Mouse (Mus musculus) kidney, embryonic 16.5 days (tissue): ENCODE data around the gene Alg12. TPM values are rescaled to one million over a fixed set of nuclear protein-coding genes. Genes with fewer than 3 reads are reported as not detected.
A peak's percentile ranks its signal among the peaks of the same experiment; 100 is the strongest.

Source experiments
- ATAC-seq: fragments of 200-750 bp; cut with Nextera tagmentation; 2 replicates; pipeline ENCODE4 v1.8.0; 2017; ENCODE audit warnings: moderate TSS enrichment; ENCODE audit not compliant: low FRiP score, low TSS enrichment
- H3K27ac ChIP-seq: fragments of 300-500 bp; sonication (generic); 2 replicates; pipeline ENCODE4 v1.5.1; 2014; ENCODE audit warnings: low read length
- H3K27me3 ChIP-seq: fragments of 300-500 bp; sonication (generic); 2 replicates; pipeline ENCODE4 v1.6.1; 2014; ENCODE audit warnings: low read length, control low read depth, mixed read lengths; ENCODE audit not compliant: insufficient read depth
- H3K36me3 ChIP-seq: fragments of 300-500 bp; sonication (generic); 2 replicates; pipeline ENCODE4 v1.6.1; 2014; ENCODE audit warnings: low read length, control low read depth, mixed read lengths; ENCODE audit not compliant: insufficient read depth
- H3K4me1 ChIP-seq: fragments of 300-500 bp; sonication (generic); 2 replicates; pipeline ENCODE4 v1.6.1; 2014; ENCODE audit warnings: low read length, control low read depth, mixed read lengths; ENCODE audit not compliant: insufficient read depth
- H3K4me2 ChIP-seq: fragments of 300-500 bp; sonication (generic); replicated peaks from 2 replicates; pipeline ENCODE4 v1.6.1; 2014; ENCODE audit warnings: low read depth, low read length
- H3K4me3 ChIP-seq: fragments of 300-500 bp; sonication (generic); 2 replicates; pipeline ENCODE4 v1.5.1; 2014; ENCODE audit warnings: mild to moderate bottlenecking, low read length
- H3K9ac ChIP-seq: fragments of 300-500 bp; sonication (generic); replicated peaks from 2 replicates; pipeline ENCODE4 v1.6.1; 2014; ENCODE audit warnings: low read length
- H3K9me3 ChIP-seq: fragments of 300-500 bp; sonication (generic); 2 replicates; pipeline ENCODE4 v1.6.1; 2016; ENCODE audit warnings: low read length, control low read depth
- WGBS: fragments of 180-500 bp; shearing (Covaris S2); extraction: QIAGEN DNeasy Blood & Tissue Kit; methylation state at CpG from one replicate; pipeline ENCODE4 v1.1.7; 2014; 5-methylcytosine and 5-hydroxymethylcytosine counted together
- polyA plus RNA-seq: library from polyadenylated mRNA; unstranded; fragments of >200 nt; fragmentation: Nextera tagmentation; extraction: Ambion mirVana; gene quantifications from 2 replicates; pipeline ENCODE4 v1.2.1, GENCODE M21; 2015

The Alg12 gene
- 15.7 and 16.9 TPM in 2 replicates for polyA plus RNA-seq

GRCm38 (mm10) chr15:88819026-88819905, at the start of gene Alg12, which contains the start of gene Creld2:
Alg12 (minus strand) TSS chr15:88819318.
Creld2 (plus strand) TSS chr15:88819646.
- peak; percentile 99 for ATAC-seq
- H3K9me3 ChIP-seq = no peaks in the 10 kb centered on the region
- H3K27me3 ChIP-seq = no peaks in the 10 kb centered on the region
- H3K36me3 ChIP-seq = peaks cover 36% of the 10 kb centered on the region
- WGBS = under 1% methylated on average over 85 of the region's 88 CpGs
- H3K9ac ChIP-seq = peak within 1 kb of the TSS; percentile 85
- H3K27ac ChIP-seq = peak within 1 kb of the TSS; percentile 73
- peak within 1 kb of the TSS; percentile 93 for H3K4me2 ChIP-seq
- H3K4me3 ChIP-seq = peak within 1 kb of the TSS; percentile 91
- H3K4me1 ChIP-seq = peaks cover 15% of the 10 kb centered on the region

- Histone ChIP-seq H3K4me1 (peaks cover 46% of the 10 kb centered on the region), H3K9ac (no peak overlapping the region), H3K27ac (peak overlapping the region; percentile 86), H3K4me3 (no peak overlapping the region), H3K9me3 (no peaks in the 10 kb centered on the region), H3K4me2 (no peak overlapping the region; the same call in 1 of the 2 replicates), H3K27me3 (no peaks in the 10 kb centered on the region), H3K36me3 (peaks cover 25% of the 10 kb centered on the region)
- 73% methylated on average over 6 of the region's 6 CpGs for WGBS
- no peak for ATAC-seq
These were observed 49.1 kb upstream of the Alg12 start for GRCm38 (mm10) chr15:88868024-88868742.

GRCm38 (mm10) chr15:88867368-88868023, 48.4 kb upstream of the Alg12 start:
- 23% methylated on average over 5 of the region's 5 CpGs for WGBS
- peaks cover 25% of the 10 kb centered on the region for H3K36me3 ChIP-seq
- H3K9ac ChIP-seq = peak overlapping the region; percentile 35; the same call in 1 of the 2 replicates
- H3K27me3 ChIP-seq = no peaks in the 10 kb centered on the region
- H3K4me3 ChIP-seq = no peak overlapping the region
- no peaks in the 10 kb centered on the region for H3K9me3 ChIP-seq
- H3K27ac ChIP-seq = peak overlapping the region; percentile 86
- ATAC-seq = no peak
- peaks cover 49% of the 10 kb centered on the region for H3K4me1 ChIP-seq
- no peak overlapping the region; the same call in 1 of the 2 replicates for H3K4me2 ChIP-seq

- H3K27me3 ChIP-seq = no peaks in the 10 kb centered on the region
- H3K9ac ChIP-seq = peak overlapping the region; percentile 35; the same call in 1 of the 2 replicates
- peak overlapping the region; percentile 86 for H3K27ac ChIP-seq
- H3K4me2 ChIP-seq = no peak overlapping the region
- H3K4me1 ChIP-seq = peaks cover 49% of the 10 kb centered on the region
- no peak overlapping the region for H3K4me3 ChIP-seq
- H3K36me3 ChIP-seq = peaks cover 25% of the 10 kb centered on the region
- 48% methylated on average over 7 of the region's 7 CpGs for WGBS
- no peak for ATAC-seq
- no peaks in the 10 kb centered on the region for H3K9me3 ChIP-seq
These were observed 47.8 kb upstream of the Alg12 start for GRCm38 (mm10) chr15:88866934-88867356.

- Histone ChIP-seq H3K9ac (peak overlapping the region; percentile 20; the same call in 1 of the 2 replicates), H3K9me3 (no peaks in the 10 kb centered on the region), H3K4me1 (peaks cover 53% of the 10 kb centered on the region), H3K27ac (peak overlapping the region; percentile 86; the same call in 1 of the 2 replicates), H3K4me2 (peak overlapping the region; percentile 90; the same call in 1 of the 2 replicates), H3K36me3 (peaks cover 25% of the 10 kb centered on the region), H3K4me3 (no peak overlapping the region), H3K27me3 (no peaks in the 10 kb centered on the region)
- no peak for ATAC-seq
- WGBS = 63% methylated on average over 4 of the region's 4 CpGs
These were observed 47.0 kb upstream of the Alg12 start for GRCm38 (mm10) chr15:88865888-88866695.

- H3K27me3 ChIP-seq = no peaks in the 10 kb centered on the region
- H3K9me3 ChIP-seq = no peaks in the 10 kb centered on the region
- H3K36me3 ChIP-seq = peaks cover 25% of the 10 kb centered on the region
- ATAC-seq = no peak
- H3K4me2 ChIP-seq = peak overlapping the region; percentile 90
- H3K4me1 ChIP-seq = peaks cover 53% of the 10 kb centered on the region
- peak overlapping the region; percentile 97 for H3K27ac ChIP-seq
- peak overlapping the region; percentile 96 for H3K4me3 ChIP-seq
- WGBS = 55% methylated on average over 14 of the region's 14 CpGs
- H3K9ac ChIP-seq = peak overlapping the region; percentile 97; the same call in 1 of the 2 replicates
These were observed 45.9 kb upstream of the Alg12 start for GRCm38 (mm10) chr15:88865061-88865460.

- WGBS = 30% methylated on average over 22 of the region's 22 CpGs
- Histone ChIP-seq H3K9me3 (no peaks in the 10 kb centered on the region), H3K27ac (peak overlapping the region; percentile 97), H3K36me3 (peaks cover 25% of the 10 kb centered on the region), H3K27me3 (no peaks in the 10 kb centered on the region), H3K4me2 (peak overlapping the region; percentile 90), H3K4me3 (peak overlapping the region; percentile 96), H3K9ac (peak overlapping the region; percentile 97), H3K4me1 (peaks cover 53% of the 10 kb centered on the region)
- peak; percentile 4; the same call in 1 of the 2 replicates for ATAC-seq
These were observed 45.3 kb upstream of the Alg12 start for GRCm38 (mm10) chr15:88864270-88865030.

GRCm38 (mm10) chr15:88863695-88864231, 44.6 kb upstream of the Alg12 start:
- H3K27me3 ChIP-seq = no peaks in the 10 kb centered on the region
- H3K4me3 ChIP-seq = peak overlapping the region; percentile 96
- under 1% methylated on average over 36 of the region's 39 CpGs for WGBS
- H3K27ac ChIP-seq = peak overlapping the region; percentile 97
- peaks cover 53% of the 10 kb centered on the region for H3K4me1 ChIP-seq
- no peaks in the 10 kb centered on the region for H3K9me3 ChIP-seq
- peaks cover 25% of the 10 kb centered on the region for H3K36me3 ChIP-seq
- H3K4me2 ChIP-seq = peak overlapping the region; percentile 90
- ATAC-seq = peak; percentile 86
- H3K9ac ChIP-seq = peak overlapping the region; percentile 97
